Mouse (Mus musculus): ENCODE results near the gene Arpp21. TPM values are rescaled to one million over a fixed set of nuclear protein-coding genes. Genes with fewer than 3 reads are reported as not detected.

Gene Arpp21
- polyA plus RNA-seq, 1 experiment = 5.9 TPM

DNA sequence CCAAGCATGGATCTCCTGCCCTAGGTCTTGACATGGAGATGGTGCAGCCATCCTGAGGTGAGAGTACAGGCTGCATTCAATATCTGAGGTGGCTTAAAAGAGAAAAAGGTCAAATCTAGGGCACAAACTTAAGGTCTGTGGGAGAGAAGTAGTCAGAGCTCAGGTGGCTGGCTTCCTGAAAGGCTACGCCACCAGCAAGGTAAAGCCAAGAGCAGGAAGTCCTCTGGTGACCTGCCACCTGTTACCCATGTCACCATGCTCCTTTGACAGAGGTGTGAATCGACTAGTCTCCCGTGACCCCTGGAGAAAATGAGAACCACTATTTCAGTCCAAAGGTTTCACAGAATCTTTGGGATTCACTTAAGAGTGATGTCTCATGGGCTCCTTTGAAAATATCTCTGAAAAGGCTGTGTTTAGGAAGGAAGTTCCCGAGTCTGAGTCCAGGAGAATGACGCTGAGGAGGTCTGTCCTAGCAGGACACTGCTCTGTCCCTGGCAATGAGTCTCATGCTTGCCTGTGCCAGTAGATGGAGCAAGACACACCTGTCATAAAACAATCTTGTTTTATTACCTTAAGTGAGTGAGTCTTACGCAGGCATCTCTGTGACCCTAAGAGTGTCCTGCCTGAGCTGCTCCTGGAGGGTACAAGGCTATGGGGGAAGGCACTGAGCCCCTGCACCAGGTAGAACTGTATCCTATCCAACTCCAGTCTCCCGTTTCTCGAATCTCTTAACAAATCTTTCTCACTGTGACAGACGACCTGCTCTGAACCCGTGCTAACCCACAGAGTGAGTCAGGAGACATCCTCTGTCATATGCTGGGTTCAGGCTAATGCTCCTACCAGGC is 22.1 kb downstream of the Arpp21 start:
- peaks cover 1% of the 10 kb centered on the region for H3K4me1 ChIP-seq (ENCODE audit: control insufficient read depth, insufficient read depth, low read length)
- H3K4me3 ChIP-seq (replicated peaks; ENCODE audit: control insufficient read depth, low read depth, low read length) = no peak overlapping the region
- WGBS = 38% methylated on average over 10 of the region's 10 CpGs
- TF ChIP-seq POLR2A (IDR thresholded peaks at IDR 0.05; ENCODE audit: borderline replicate concordance, control insufficient read depth, low read depth, low read length) (no peak), CTCF (IDR thresholded peaks at IDR 0.05; ENCODE audit: control insufficient read depth, insufficient read depth, low read length) (peak; percentile 25; the same call in 1 of the 2 replicates)
- H3K27ac ChIP-seq (ENCODE audit: control insufficient read depth, insufficient read depth, low read depth, low read length, poor library complexity) = no peak overlapping the region

DNA sequence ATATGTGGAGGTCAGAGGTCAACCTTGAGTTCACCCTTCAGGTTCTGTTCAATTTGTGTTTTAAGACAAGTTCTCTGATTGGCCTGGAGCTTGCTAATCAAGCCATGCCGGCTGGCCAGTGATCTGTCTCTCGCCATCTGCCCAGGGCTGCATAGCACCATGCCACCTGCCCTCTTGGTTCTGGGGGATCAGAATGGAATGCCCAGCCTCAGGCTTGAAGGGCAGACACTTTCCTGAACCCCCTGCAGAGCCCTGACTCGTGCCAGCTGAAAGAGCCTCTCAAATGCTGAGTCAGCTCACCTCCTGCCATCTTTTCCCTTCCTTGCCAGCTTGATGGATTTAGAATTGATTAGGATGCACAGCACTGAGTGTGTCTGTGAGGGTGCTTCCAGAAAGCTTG is 25.9 kb downstream of the Arpp21 start:
- 75% methylated on average over 3 of the region's 3 CpGs for WGBS
- H3K27ac ChIP-seq (ENCODE audit: control insufficient read depth, insufficient read depth, low read depth, low read length, poor library complexity) = no peak overlapping the region; the same call in 1 of the 2 replicates
- TF ChIP-seq POLR2A (IDR thresholded peaks at IDR 0.05; ENCODE audit: borderline replicate concordance, control insufficient read depth, low read depth, low read length) = no peak
- no peak for TF ChIP-seq CTCF (IDR thresholded peaks at IDR 0.05; ENCODE audit: control insufficient read depth, insufficient read depth, low read length)
- no peak overlapping the region for H3K4me3 ChIP-seq (replicated peaks; ENCODE audit: control insufficient read depth, low read depth, low read length)
- no peaks in the 10 kb centered on the region; the same call in 1 of the 2 replicates for H3K4me1 ChIP-seq (ENCODE audit: control insufficient read depth, insufficient read depth, low read length)

GRCm38 (mm10) chr9:112207767-112208166 is 28.0 kb downstream of the Arpp21 start:
- H3K4me3 ChIP-seq (replicated peaks; ENCODE audit: control insufficient read depth, low read depth, low read length) = no peak overlapping the region
- 13% methylated on average over 4 of the region's 4 CpGs for WGBS
- no peak overlapping the region for H3K27ac ChIP-seq (ENCODE audit: control insufficient read depth, insufficient read depth, low read depth, low read length, poor library complexity)
- H3K4me1 ChIP-seq (ENCODE audit: control insufficient read depth, insufficient read depth, low read length) = no peaks in the 10 kb centered on the region
- peak; percentile 24; the same call in 1 of the 2 replicates for TF ChIP-seq POLR2A (IDR thresholded peaks at IDR 0.05; ENCODE audit: borderline replicate concordance, control insufficient read depth, low read depth, low read length)
- TF ChIP-seq CTCF (IDR thresholded peaks at IDR 0.05; ENCODE audit: control insufficient read depth, insufficient read depth, low read length) = no peak

- 46% methylated on average over 6 of the region's 6 CpGs for WGBS
- H3K4me1 ChIP-seq (ENCODE audit: control insufficient read depth, insufficient read depth, low read length) = no peaks in the 10 kb centered on the region; the same call in 1 of the 2 replicates
- no peak overlapping the region for H3K4me3 ChIP-seq (replicated peaks; ENCODE audit: control insufficient read depth, low read depth, low read length)
- no peak overlapping the region for H3K27ac ChIP-seq (ENCODE audit: control insufficient read depth, insufficient read depth, low read depth, low read length, poor library complexity)
- no peak for TF ChIP-seq POLR2A (IDR thresholded peaks at IDR 0.05; ENCODE audit: borderline replicate concordance, control insufficient read depth, low read depth, low read length)
- TF ChIP-seq CTCF (IDR thresholded peaks at IDR 0.05; ENCODE audit: control insufficient read depth, insufficient read depth, low read length) = no peak
Observed at GRCm38 (mm10) chr9:112198296-112198695, 37.4 kb downstream of the Arpp21 start.

GRCm38 (mm10) chr9:112194049-112194448 is 41.7 kb downstream of the Arpp21 start:
- H3K4me3 ChIP-seq (replicated peaks; ENCODE audit: control insufficient read depth, low read depth, low read length) = no peak overlapping the region
- H3K27ac ChIP-seq (ENCODE audit: control insufficient read depth, insufficient read depth, low read depth, low read length, poor library complexity) = no peak overlapping the region
- no peak for TF ChIP-seq POLR2A (IDR thresholded peaks at IDR 0.05; ENCODE audit: borderline replicate concordance, control insufficient read depth, low read depth, low read length)
- no peak for TF ChIP-seq CTCF (IDR thresholded peaks at IDR 0.05; ENCODE audit: control insufficient read depth, insufficient read depth, low read length)
- no peaks in the 10 kb centered on the region for H3K4me1 ChIP-seq (ENCODE audit: control insufficient read depth, insufficient read depth, low read length)

DNA sequence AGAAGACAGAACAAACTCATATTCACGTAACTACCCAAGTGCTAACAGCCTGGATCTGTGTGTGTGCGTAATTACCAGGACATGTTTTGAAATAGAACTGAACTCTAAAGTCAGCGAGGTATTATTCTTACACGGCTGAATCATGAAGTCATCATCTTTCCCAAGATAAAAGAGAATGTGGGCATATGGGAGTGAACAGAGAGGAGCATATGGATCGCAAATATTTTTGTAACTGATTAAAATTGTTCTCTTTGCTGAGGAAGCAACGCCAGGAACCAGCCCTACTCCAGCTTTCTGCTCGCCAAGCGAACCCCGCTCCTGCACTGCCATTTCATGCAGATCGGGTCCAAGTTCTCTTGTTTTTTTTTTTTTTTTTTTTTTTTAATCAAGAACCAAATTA is 46.3 kb downstream of the Arpp21 start:
- no peak overlapping the region for H3K4me3 ChIP-seq (replicated peaks; ENCODE audit: control insufficient read depth, low read depth, low read length)
- 84% methylated on average over 10 of the region's 10 CpGs for WGBS
- H3K27ac ChIP-seq (ENCODE audit: control insufficient read depth, insufficient read depth, low read depth, low read length, poor library complexity) = no peak overlapping the region
- peaks cover 2% of the 10 kb centered on the region; the same call in 1 of the 2 replicates for H3K4me1 ChIP-seq (ENCODE audit: control insufficient read depth, insufficient read depth, low read length)
- no peak for TF ChIP-seq CTCF (IDR thresholded peaks at IDR 0.05; ENCODE audit: control insufficient read depth, insufficient read depth, low read length)
- no peak for TF ChIP-seq POLR2A (IDR thresholded peaks at IDR 0.05; ENCODE audit: borderline replicate concordance, control insufficient read depth, low read depth, low read length)

DNA sequence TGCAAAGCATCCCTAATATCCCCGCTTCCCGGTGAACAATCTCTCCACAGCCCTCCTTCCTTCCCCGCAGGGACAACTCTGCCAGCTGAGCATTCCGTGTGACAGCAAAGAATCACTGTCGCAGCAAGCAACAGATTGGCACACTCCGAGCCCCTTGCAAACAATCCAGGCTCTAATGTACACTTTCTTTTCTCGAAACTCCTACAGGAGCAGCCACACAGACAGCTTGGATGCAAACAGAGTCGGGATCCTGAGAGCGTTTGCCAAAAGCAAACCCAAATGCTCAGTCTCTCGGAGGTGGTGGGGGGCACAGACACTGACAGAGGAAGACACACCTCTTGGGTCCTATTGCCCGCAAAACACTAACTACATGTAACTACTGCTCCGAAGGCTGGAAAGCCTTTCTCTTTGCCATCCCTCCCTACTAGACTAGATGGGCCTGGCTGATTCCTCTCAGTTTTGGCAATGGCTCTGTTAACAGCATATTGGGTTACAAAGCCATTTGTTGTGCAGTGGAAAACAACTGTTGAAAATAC is 47.3 kb downstream of the Arpp21 start:
- Histone ChIP-seq H3K27ac (ENCODE audit: control insufficient read depth, insufficient read depth, low read depth, low read length, poor library complexity) (no peak overlapping the region), H3K4me3 (replicated peaks; ENCODE audit: control insufficient read depth, low read depth, low read length) (no peak overlapping the region), H3K4me1 (ENCODE audit: control insufficient read depth, insufficient read depth, low read length) (peaks cover 2% of the 10 kb centered on the region; the same call in 1 of the 2 replicates)
- no peak for TF ChIP-seq POLR2A (IDR thresholded peaks at IDR 0.05; ENCODE audit: borderline replicate concordance, control insufficient read depth, low read depth, low read length)
- TF ChIP-seq CTCF (IDR thresholded peaks at IDR 0.05; ENCODE audit: control insufficient read depth, insufficient read depth, low read length) = no peak
- 89% methylated on average over 12 of the region's 12 CpGs for WGBS

- WGBS = 80% methylated on average over 14 of the region's 14 CpGs
- Histone ChIP-seq H3K4me1 (ENCODE audit: control insufficient read depth, insufficient read depth, low read length) (peaks cover 2% of the 10 kb centered on the region; the same call in 1 of the 2 replicates), H3K4me3 (replicated peaks; ENCODE audit: control insufficient read depth, low read depth, low read length) (no peak overlapping the region), H3K27ac (ENCODE audit: control insufficient read depth, insufficient read depth, low read depth, low read length, poor library complexity) (no peak overlapping the region)
- TF ChIP-seq POLR2A (IDR thresholded peaks at IDR 0.05; ENCODE audit: borderline replicate concordance, control insufficient read depth, low read depth, low read length) = no peak
- TF ChIP-seq CTCF (IDR thresholded peaks at IDR 0.05; ENCODE audit: control insufficient read depth, insufficient read depth, low read length) = no peak
Observed at GRCm38 (mm10) chr9:112187667-112188066, 48.1 kb downstream of the Arpp21 start.
